Mouse (Mus musculus) G1E-ER4 (cell line): ENCODE data around the gene Golph3. TPM values are rescaled to one million over a fixed set of nuclear protein-coding genes. Genes with fewer than 3 reads are reported as not detected.

Experiments
- GATA1 ChIP-seq: IDR thresholded peaks from one replicate; pipeline ENCODE4 v1.8.0; 2012; ENCODE audit warnings: low read length, inconsistent platforms
- polyA plus RNA-seq: library from polyadenylated mRNA; stranded (reverse); fragments of >175 nt; gene quantifications from 2 replicates; pipeline ENCODE4 v1.2.3, GENCODE M21; 2012

Gene Golph3
- 792 and 965 TPM in 2 replicates for polyA plus RNA-seq

DNA sequence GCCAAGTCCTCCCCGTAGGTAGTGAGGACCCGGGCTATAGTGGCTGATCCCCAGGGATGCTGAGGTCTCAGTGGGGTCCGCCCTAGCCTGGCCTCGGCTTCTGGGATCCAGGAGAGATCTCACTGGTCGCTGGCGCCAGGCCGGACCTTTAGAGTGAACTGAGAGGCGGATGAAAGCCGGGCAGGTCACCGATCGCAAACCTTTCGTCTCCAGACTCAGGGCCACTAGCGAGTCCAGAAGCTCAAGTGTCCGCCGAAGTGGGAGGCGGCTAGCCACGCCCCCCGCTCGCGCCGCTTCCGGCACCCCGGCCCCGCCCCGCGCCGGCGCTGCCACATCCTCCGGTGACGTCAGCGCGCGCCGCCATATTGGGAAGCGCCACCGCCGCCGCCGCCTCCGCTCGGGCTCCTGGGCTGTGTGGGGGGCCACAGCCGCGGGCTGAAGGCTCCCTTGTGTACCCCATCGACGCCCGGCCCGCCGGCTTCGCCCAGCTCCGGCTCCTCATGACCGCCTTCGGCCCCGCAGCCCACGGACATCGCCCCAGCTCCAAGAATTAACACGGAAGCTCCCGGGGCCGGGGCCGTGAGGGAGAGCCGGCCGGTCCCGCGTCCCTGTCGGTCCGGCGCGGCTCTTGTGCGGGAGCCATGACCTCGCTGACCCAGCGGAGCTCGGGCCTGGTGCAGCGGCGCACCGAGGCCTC is at the start of gene Golph3:
Gene Golph3 (plus strand): TSS at position 360 of the 697 bp plus-strand sequence.
- TF ChIP-seq GATA1 = no peak

DNA sequence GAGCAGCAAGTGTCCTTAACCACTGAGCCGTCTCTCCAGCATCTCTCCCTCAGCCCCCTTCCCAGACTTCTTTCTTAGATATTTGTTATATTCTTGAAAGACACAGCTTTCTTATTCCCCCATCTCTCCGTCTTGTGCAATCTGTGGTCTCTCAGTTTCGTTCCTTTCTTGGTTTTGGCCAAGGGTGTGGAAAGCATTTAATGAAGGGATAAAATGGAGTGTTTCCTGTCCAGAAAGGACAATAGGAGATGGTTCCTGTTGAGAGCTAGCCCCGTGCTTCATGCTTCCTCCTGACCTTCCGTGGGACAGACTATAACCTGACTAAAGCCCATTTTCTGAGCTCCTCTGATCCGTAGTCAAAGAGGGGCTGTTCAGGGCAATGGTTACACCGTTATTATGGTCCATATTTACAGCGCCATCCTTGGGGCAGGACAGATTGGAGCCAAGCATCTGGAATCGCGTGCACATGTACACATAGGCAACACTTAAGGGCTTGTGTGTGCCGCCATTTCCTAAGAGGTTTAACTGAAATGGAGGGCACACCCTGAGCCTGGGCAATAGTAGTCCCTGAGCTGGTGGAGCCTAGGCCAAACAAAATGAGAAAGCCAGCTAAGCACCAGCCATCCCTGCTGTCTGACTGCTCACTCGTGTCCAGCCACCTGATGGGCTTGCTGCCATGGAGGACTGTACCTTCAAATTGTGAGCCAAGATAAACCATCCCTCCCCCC is 47.8 kb upstream of the Golph3 start:
- no peak for TF ChIP-seq GATA1

DNA sequence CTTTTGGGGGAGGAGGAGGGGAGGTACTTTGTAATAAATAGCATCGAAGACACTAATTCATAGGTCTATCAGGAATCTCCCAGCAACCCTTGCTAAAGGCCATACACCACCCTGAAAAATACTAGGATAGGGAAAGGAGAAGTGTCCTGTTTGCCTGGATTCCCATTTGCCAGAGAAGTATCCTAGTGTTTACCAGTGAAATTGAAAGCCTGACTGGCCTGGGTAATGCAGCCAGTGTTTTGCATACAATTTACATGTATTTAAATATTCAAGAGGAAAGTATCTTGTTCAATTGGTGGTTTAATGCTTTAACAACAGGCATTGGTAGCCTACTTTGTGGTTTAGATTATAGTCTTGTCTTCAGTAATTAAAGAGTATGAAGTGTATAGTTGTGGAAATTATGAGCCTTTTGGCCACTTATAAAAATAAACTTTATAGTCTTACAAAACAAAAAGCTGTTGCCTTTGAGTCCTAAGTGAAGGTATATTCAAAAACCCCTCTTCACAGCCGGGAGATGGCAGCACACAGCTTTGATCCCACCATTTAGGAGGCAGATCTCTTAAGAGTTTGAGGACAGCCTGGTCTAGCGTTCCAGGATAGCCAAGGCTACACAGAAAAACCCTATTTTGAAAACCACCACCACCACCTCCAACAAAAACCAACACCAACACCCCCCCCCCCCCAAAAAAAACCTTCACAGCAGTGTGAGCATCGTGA is 47.0 kb upstream of the Golph3 start:
- TF ChIP-seq GATA1 = no peak

DNA sequence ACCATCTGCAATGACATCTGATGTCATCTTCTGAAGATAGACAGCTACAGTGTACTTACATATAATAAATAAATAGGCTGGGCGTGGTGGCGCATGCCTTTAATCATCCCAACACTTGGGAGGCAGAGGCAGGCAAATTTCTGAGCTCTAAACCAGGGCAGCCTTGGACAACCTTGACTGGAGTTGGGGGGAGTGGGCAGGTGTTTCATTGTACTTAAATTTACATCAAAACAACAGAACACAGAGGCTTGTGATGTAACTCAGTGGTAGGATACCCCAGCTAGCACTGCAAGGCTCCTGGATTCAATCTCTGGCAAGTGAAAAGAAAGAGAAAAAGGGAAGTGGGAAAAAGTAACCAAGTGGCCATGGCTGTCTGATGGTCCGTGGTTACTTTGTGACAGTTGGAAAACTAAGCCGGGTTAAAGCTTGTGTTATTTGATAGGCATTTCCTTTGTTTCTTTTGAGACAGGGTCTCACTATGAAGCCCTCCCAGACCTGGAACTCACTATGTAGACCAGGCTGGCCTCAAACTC is 46.1 kb upstream of the Golph3 start:
- TF ChIP-seq GATA1 = no peak

DNA sequence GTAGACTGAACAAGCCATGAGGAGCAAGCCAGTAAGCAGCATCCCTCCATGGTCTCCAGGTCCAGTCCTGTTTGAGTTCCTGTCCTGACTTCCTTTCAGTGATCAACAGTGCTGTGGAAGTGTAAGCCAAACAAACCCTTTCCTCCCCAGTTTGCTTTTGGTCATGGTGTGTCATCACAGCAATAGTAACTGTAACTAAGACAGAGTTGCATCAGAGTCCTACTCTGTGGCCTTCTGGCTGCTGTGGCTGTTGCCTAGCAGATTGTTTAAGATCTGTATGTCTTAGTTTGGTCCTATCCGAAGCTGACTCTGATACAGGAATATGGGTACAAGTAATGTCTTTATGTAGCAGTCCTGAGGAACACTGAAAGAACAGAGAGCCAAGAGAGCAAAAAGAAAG is 41.4 kb upstream of the Golph3 start:
- no peak for TF ChIP-seq GATA1

DNA sequence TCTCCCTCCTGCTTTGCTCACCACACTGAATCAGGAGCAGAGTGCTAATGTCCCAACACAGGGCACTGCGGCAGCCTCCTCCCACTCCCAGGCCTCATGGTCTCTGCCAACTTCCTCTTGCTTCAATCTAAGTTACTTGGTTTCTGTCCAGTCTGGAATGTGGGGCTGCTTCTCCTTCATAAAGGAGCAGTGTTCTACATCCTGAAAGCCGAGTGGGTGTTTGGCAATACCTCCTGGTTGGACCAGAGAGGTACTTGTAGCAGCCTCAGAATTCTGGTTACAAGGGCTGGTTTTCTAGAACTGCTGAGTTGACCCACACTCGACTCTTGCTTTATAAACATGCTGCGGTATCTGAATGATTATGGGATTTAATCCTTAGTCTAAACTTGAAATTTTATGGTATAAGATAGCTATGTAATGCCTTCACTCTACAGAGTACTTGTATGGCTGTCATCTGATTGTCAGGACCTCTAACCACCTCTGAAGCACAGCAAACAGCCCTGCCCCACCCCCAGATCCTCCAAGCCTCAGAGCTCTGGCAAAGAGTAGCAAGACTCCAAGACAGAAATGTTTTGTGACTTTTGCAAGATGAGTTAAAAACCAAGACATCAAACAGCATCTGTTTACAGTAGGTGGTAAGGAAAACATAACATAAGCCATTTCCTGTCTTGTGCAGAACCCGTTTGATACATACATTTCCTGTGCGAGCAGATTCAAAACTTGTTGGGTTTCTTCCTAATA is 36.3 kb upstream of the Golph3 start:
- no peak for TF ChIP-seq GATA1

DNA sequence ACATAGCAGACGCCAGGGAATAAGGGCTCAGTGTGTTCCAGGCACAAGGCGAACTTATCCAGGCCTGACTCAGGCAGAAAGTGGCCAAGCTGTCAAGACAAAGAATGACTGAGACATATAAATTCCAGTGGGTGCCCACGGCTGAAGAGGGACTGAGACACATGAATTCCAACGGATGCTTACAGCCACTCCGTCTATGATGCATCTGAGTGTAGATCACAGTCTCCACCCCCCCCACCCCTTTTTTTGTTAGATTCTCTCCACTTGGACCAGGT is 35.8 kb upstream of the Golph3 start:
- no peak for TF ChIP-seq GATA1

DNA sequence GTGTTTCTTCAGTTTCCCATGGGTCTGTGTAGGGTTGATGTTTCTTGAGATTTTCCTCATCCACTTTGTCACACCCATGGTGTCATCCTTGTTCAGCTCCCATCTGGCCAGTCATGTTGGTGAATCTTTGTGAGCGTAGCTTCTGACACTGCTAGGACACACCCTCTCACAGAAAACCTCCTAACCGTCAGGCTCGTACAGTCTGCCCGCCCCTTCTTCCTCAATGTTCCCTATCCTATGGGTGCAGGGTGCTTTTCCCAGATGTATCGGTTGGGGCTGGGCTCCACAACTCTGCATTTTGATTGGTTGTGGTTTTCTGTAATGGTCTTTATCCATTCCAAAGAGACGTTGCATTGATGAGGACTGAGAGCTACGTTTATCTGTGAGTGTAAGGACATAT is 30.9 kb upstream of the Golph3 start:
- TF ChIP-seq GATA1 = no peak

DNA sequence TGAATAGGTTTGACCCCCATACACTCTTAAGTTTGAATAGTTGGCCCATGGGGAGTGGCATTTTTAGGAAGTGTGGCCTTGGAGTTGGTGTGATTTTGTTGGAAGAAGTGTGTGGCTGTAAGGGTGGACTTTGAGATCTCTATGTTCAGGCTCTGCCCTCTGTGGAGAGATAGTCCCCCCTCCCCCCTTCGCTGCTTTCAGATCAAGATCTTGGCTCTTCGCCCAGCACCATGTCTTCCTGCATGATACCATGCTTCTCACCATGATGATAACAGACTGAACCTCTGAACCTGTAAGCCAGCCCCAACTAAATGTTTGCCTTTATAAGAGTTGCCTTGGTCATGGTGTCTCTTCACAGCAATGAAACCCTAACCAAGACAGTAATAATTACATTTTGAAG is 29.5 kb upstream of the Golph3 start:
- TF ChIP-seq GATA1 = no peak

DNA sequence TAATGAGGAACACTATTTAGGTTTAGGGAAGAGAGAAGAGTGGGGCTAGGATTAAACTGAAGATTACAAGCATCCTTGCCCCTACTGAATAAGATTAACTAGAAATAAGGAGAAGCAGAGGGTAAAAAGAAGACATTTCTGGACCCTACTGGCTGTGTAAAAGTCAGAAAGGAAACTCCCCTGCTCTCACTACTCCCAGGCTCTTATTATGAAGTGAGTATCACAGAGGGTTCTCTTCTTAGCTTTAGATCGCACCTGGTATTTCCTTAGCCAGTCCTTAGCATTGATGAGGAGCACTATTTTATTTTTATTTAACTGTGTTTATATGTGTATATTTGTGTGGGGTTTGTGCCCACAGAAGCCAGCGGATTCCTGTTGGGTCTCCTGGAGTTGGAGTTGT is 25.0 kb upstream of the Golph3 start:
- no peak for TF ChIP-seq GATA1

DNA sequence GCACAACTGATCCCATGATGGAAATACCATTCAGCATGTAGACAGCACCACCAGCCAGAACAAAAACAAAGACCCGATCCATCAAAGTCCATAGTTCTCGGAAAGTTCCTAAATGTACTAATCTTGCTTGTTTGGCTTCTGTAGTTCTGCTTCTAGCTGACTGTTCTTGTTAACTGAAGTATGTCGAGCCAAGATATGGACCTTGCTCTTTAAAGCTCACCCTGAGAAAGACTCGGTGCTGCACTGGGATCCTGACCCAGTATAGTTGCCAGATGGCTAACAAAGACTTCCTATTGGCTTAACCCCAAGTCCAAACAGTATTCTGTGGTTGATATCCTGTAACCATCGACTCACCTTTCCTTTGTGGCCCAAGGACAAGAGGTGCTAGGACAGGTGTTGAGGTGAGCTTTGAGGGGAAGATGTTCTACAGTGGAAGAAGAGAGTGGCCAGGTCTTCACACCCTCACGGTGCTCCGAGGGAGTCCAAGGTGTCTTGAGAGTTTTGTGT is 23.0 kb upstream of the Golph3 start:
- no peak for TF ChIP-seq GATA1

DNA sequence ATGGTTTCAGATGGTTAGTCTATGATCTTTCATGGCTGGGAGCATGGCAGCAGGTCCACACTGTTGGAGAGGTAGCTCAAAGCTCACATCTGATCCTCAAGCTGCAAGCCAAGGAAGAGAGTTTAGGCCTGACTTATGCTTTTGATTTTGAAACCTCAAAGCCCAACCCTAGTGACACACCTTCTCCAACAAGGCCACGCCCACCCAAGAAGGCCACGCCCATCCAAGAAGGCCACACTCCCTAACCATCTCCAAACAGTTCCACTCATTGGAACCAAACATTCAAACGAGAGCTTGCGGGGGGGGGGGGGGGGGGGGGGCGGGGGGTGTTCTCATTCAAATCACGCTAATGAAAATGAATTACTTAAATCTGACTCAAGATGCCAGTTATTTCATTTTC is 19.5 kb upstream of the Golph3 start:
- TF ChIP-seq GATA1 = no peak

DNA sequence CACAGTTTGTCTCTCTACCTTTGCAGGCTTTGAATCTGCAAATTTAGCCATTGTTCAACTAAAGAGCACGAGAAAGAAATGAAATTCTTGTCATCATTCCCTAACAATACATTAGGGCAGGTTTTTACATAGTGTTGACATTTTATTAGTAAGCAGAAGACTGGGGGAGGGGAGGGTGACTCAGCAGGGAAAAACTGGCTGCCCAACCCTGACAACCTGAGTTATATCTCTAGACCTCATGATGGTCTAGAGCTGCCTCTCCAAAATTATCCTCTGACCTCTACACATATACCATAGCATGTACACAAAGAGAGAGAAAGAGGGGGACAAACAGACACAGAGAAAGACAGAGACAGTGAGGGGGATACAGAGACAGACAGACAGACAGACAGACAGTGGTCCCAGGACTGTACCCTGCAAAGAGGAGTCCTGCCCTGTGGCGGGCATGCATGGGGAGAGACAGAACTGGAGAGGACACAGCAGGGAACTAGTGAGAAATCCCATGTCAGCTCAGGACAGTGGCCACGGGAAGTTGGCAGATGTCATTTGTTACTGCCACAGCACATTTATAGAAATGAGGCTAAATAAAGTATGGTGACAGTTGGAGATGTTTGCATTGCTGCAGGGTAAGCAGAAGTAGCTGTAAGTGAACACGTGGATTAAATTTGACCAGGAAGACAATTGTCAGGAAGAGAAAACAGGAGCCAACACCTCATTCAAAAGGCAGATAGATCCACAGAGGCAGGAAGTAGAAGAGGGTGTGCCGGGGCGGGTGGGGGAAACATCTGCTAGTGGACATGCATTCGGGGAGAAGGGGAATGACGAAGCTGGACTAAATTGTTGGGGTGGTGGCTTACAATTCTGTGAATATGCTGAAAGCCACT is 14.8 kb upstream of the Golph3 start:
- TF ChIP-seq GATA1 = no peak

DNA sequence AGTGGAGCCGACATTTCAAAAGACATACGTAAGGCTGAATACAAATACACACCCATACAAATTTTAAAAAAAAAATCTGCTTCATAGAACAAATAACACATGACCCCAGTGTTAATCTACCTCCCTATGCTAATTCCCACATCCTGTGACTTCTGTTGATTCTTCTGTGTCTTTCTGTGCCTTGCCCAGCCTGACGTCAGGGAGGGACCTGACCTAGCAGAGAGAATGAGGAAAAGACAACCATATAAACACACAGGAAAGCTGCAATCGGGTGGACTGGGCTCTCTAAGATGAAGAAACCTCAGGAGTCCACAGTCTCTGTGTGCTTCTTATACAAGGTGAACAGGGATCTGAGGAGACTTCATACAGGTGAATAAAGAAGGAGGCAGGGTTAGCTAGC is 14.1 kb upstream of the Golph3 start:
- no peak for TF ChIP-seq GATA1

DNA sequence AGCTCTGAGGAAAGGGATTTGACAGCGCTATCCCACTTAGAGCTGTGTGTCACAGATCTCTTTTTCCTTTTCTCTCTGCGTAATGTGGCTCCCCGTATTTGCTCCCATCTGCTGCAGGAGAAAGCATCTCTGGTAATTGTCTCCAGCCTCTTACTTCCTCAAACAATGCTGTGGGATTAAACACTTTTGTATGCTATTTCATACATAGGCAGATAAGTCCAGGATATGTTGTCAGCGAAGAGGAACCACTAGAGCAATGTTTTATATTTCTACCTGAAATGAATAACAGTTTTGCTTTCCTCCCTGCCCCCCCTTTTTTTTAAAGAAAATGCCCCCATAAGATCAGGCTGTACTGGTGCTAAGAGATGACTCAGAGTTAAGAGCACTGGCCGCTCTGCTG is 12.7 kb upstream of the Golph3 start:
- TF ChIP-seq GATA1 = no peak
